Mouse (Mus musculus) heart, postnatal 25 days (tissue): ENCODE measurements around the gene Fam160a1. TPM values are rescaled to one million over a fixed set of nuclear protein-coding genes. Genes with fewer than 3 reads are reported as not detected.

Experiments
- DNase-seq: peaks from one replicate; pipeline ENCODE4 v3.0.0; 2022; ENCODE audit warnings: low spot score
- intact Hi-C: fragments of 180-260 bp; cut with DNase I; formaldehyde crosslinking; loops from one replicate; pipeline ENCODE4 v1.15.1; 2025
- total RNA-seq, 2 experiments: library from RNA; stranded (reverse); gene quantifications; 2 replicates each; pipeline ENCODE4 v1.2.3; 2021

Gene Fam160a1
- total RNA-seq, 2 experiments from 2014 or later = 55.9 to 58.9 TPM

DNA sequence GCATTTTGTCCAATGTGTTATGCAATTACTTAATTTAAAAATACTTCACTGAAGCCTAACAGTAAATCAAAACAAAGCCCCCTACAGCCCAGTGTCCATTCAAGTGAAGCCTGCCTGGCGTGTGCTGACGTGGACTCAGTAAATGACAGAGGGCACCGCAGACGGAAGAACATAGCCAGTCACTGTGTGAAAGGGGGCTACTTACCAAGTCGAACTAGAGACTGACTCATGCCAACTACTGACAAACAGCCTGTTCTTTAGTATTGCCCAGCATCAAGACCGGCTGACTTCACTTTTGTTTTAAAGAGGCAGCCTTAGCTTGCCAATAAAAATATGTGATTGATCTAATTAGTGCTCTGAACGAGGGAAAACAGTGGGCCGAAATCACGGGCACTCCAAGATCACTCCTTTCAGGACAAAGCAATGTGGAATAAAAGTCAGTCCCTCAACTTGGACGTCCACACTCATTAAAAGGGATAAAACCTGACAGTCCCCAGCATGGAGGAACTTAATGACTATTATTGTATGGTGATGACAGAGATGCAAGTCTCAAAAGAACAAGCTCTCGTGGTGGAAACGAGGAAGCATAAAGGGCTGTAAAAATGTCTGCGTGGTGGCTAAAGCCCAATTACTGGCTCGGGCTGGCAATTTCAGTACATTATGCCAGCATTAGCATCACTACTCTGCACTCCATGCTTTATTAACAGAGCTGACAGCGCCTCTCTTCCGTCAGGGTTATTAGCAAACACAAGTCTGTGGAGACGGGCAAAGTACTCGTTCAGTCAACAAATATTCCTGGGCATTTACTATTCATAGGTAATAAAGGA is 52.9 kb downstream of the Fam160a1 start:
- intact Hi-C loops = no loop called here
- DNase-seq = no peak

DNA sequence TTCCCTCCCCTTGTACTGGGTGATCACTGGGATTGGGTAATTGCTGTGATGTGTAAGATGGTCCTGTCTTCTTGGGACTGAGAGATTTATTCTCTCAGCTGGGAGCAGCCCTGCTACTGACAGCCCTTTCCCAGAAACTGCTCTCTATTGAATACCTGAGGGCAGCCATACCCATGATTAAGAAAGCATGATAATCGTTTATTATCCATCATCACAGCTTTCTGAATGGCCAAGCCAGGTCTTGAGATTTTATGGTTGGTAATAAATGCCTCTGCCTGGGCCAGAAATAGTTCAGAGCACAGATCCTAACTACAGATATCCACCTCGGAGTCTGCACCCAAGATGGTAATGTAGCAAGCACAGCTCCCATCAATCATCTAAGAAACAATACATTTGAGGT is 59.1 kb downstream of the Fam160a1 start:
- intact Hi-C loops = no loop called here
- DNase-seq = no peak

DNA sequence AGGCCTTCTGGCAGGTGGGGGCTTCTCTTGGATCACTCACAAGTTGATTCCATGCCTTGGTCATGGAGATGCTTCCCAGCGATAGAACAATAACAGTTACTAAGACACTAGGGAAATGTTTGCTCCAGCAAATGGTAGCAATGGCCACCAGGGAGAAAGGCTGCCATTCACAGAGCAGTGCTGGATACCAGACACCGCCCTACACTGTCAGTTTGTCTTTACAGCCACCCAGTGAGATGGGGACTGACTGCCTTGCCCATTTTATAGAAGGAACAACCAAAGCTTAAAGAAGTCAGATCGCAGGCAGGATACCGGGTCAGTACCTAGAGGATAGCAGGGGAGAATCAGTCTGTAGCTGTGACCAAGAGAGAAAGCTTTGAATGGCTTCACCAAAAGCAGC is 59.7 kb downstream of the Fam160a1 start:
- DNase-seq = no peak
- intact Hi-C loops = no loop called here

DNA sequence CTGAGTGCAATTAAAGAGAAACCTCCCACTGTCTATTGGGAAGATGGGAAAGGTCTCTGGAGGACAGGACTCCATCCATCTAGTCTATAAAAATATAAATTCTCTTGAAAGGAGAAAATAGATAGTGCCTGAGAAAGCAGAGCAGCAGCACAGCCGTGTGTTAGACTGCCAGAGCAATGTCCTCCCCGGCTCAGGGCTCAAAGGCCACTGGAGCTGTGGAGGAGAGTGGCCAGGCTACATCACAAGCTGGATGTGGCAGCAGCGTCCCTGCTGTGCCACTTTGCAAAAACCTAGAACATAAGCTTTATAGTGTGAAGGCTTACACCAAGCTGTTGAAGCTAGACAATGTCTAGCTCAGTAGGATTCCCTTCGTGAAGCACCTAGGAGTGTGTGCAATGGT is 67.7 kb downstream of the Fam160a1 start:
- intact Hi-C loops = no loop called here
- DNase-seq = no peak

DNA sequence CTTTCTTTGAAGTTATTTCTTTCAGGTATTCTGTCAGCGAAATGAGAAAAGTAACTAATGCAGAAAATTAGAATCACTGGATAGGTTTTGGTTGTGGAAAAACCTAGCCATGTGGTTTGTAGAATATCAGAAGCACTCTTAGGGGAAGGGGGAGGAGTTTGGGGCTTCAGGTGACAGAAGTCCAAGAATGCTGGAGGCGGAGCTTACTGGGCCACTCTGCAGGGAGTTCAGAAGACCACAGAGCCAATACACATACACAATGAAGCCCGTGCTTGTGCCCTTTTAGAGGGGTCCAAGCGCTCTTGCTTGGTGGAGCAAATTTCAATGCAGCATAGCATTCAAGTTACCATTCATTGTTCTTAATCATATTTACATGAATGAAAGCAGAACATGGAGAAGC is 68.2 kb downstream of the Fam160a1 start:
- DNase-seq = no peak
- intact Hi-C loops = no loop called here

DNA sequence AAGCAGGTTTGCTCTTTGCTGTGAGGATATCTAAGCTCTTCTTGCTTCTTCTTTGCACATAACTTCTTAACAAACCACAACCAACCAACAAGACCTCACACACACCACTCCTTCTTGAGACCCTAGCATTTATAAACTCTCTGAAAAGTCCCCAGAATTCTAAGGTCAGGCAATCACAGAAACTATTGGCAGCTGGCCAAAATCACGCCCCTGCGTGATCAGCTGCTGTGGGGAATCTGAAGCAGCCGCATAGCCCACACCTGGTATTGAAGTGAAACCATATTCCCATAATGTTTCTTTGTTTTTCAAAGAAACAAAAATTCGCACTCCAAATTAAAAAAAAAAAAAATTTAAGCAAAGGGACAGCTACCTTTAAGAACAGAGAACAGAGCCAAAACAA is 71.0 kb downstream of the Fam160a1 start:
- intact Hi-C loops = no loop called here
- DNase-seq = no peak

DNA sequence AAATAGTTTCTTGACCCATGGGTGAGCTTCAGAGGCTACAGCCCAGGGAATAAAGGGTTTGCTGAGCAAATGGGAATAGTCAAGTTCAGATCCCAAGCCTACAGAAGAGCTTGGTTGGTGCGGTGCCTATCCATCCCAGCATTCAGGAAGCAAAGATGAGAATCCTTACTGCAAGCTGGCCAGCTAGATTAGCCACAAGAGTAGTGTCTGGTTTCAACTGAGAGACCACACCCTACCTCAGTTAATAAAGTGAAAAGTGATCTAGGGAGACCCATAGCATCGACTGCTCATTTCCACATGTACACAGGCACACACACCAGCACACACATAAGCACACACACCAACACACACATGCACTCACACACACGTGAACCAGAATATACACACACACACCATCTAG is 75.3 kb downstream of the Fam160a1 start:
- intact Hi-C loops = no loop called here
- DNase-seq = no peak

DNA sequence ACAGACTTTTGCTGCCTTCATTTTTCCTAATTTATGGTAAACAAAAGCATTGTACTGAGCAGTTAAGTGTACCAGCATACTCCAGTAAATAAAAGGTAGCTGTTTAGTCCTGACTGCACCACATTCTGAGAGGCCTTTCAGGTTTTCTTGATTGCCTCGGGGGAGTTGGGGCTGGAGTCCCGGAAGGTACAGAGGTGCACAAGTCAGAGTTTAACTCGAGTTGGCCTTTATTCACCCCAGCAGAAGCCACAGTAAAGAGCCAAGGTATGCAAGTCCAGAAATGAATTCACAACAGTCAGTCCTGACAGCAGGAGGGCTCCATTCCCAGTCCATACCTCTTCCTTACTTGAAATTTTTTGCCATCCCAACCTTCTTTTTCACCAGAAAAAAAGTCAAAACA is 78.5 kb downstream of the Fam160a1 start:
- intact Hi-C loops = no loop called here
- no peak for DNase-seq

DNA sequence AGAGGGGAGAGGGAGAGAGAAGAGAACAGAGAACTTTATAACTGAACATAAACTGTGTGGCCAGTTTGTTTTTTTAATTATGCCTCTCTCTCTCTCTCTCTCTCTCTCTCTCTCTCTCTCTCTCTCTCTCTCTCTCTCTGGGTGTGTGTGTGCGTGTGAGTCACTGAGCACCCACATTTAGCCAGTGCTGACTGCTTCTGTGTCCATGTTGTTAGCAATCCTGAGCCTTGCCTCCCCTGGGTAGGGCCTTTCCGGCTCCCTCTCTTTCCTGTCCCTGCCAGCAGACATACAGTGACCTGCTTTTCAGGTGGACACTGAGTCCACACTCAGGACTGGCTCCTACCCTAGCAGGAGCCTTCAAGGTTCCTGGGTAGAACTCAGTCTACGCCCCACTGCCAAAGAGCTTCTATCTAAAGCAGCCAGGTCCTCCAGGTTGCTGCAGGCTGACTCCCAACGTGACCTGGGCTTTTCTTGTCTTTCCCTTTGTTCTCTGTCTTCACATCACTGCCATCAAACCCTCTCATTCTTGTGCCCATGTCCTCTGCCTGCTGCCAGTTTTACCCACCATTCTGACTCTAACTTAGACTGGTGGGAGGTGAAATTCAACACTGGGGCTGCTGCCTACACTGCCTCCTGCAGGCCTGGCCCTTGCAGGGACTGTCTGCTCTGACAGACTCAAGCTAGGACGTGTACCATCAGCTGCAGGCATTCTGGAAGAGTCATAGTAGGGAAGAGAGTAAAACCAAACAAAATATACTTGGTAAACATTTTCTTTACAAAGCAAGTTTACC is 83.0 kb downstream of the Fam160a1 start:
- intact Hi-C loops = no loop called here
- DNase-seq = no peak

DNA sequence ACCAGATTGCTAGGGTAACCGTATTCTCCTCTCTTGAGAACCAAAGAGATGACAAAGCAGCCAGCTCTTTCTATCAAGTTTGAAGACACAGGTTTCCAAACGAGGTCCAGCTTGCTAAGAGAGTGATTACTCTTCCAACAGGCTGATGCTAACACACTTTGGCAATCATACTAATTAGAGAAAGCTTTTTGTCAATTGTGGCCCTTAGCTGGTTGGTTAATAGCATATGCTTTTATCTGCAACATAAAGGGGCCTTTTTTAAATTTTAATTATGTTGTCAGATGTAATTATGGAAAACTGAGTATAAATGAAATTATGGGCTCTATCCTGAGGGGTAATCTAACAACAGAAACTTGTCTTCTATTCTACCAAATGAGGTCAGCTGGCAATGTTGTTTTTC is 89.9 kb downstream of the Fam160a1 start:
- no peak for DNase-seq
- intact Hi-C loops = no loop called here

DNA sequence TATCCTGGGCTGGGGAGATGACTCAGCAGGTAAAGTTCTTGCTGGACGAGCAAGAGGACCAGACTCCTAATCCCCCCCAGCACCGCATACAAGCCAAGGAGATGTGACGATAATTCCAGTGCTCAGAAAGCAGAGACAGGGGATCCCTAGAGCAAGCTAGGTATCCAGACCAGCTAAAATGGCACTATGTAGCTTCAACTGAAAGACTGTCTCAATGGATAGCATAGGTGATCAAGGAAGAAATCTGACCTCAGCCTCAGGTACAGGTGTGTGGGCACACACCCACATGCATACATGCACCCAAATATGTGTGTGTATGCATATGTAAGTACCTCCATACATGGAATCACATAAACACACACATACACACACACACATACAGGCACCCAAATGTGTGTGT is 91.1 kb downstream of the Fam160a1 start:
- DNase-seq = no peak

DNA sequence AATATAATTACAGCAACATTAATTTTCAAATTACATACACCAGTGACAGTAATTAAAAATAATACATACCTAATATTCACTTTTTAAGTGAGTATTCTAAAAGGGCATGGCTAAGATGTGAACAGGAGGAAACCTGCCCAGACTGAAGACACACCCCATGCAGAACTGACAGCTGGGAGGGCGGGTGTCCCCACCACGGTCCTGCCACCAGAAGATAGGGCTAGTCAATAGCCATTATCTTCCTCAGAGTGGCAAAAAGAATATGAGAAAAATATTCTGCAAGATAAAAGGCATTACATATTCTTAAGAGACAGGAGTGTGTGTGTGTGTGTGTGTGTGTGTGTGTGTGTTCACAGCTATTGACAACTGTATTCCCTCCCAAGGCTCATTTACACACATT is 92.0 kb downstream of the Fam160a1 start:
- no peak for DNase-seq
- intact Hi-C loops = no loop called here

More for the DNA sequence above, 91.1 kb downstream of the Fam160a1 start:
- intact Hi-C loops = no loop called here

DNA sequence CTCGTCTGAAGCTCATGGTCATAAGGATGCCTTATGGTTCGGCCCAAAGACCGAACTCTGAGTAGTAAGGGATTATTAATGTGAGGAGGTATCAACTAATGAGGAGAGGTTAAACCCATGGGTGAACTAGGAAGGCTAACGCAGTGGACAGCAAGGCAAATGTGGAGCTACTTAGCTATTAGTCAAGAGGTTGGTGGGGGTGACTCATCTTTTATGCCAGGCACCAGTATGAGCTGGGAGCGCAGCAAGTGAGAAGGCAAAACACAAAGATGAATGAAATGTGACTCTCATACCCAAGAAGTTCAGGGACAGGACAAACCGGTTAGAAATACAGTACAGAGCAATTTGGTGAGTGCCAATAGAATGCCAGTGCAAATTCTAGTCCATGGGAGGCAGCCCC is 94.5 kb downstream of the Fam160a1 start:
- DNase-seq = no peak
- intact Hi-C loops = no loop called here

DNA sequence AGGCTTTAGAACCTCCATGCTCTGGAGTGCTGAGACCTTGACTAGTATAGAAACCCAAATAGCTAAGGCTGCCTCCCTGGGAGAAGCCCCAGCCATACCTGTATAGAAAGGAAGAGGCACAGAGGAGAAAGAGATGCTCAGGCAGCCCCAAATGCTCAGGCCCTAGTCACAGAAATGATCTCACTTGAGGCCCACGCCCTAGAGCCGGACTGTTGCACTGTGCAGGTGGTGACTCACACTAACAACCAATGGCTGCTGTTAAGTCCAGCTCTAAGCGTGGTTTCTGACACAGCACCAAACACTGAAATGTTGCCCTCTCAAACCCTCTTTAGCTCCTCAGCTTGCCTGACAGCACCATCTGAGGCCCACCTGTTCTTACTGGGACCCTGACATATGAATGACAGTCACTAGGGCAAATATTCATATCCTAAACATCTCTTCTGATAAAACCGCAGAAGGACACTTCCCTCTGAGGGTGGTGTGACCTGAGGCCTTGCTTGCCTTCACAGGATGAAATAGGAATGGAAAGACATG is 101.3 kb downstream of the Fam160a1 start:
- intact Hi-C loops = no loop called here
- no peak for DNase-seq

DNA sequence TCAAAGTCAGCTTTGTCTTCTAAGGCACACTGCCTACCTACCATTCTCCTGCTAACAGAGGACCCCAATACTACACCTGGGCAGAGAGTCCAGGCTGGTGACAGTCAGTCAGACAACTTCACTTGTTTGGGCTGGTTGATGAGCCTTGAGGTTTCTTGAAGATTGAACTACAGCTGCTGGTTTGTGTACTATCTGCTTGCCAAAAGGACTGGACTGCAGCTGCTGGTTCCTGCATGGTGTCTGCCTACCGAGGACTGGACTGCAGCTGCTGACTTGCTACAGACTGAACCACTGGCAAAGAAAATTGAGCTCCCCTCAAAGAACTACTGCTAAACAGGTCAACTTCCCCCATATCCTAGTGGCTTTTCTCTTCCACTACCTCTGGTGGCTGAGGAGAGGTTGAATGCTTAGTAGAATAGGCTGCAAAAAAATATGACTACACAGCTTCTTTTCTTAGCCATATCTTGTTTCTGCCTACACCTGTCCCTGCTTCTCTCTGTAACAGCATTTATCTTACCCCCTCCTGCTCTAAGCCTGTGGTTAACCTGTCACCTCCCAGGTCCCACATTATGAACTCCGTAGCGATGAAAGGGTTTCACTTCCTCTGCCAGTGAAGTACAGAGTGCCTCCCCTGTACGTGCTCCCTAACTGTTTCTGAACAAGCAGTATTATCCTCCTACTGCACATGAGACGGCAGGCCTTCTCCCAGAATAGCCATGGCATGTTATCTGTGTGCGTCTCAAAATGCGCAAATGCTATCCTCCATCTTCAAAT is 103.0 kb downstream of the Fam160a1 start:
- intact Hi-C loops = no loop called here
- DNase-seq = no peak

DNA sequence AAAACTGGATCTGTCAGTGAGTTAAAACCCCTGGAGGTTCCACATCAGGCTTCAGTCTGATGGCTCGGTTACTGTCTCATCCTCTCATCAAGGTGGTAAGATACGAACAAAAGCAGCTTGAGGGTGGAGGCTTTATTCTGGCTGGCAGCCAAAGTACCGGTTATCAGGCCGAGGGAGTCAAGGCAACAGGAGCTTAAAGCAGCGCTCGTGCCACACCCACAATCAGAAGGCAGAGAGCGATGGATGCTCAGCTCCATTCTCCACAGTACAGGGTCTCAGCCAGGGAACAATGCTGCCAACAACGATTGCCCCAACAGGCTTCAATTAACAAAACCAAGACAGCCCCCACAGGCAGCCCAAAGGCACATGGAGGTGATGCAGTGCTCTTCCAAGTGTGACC is 106.4 kb downstream of the Fam160a1 start:
- DNase-seq = no peak
- intact Hi-C loops = no loop called here

DNA sequence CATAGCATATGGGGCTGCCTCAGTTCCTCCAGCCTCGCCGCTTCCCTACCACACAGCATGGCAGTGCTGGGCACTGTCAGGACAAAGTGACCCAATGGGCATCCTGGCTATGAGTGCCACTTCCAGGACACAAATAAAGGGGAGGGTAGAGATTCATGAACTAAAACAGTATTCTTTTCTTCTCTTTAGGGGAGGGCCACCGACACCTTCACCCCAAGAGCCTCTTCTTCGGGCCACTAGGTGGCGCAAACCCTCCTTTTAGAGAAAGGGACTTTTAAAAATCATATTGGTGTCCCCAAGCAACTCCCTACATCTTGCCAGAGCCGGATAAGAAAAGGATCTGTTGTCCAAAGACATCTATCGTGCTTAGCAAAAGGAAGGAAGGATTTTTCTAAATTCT is 109.7 kb downstream of the Fam160a1 start:
- no peak for DNase-seq
- intact Hi-C loops = loop anchor here (2.0 to 5.0 kb wide), 2 partner anchors 211 to 420 kb away; no protein-coding TSS in a partner anchor

DNA sequence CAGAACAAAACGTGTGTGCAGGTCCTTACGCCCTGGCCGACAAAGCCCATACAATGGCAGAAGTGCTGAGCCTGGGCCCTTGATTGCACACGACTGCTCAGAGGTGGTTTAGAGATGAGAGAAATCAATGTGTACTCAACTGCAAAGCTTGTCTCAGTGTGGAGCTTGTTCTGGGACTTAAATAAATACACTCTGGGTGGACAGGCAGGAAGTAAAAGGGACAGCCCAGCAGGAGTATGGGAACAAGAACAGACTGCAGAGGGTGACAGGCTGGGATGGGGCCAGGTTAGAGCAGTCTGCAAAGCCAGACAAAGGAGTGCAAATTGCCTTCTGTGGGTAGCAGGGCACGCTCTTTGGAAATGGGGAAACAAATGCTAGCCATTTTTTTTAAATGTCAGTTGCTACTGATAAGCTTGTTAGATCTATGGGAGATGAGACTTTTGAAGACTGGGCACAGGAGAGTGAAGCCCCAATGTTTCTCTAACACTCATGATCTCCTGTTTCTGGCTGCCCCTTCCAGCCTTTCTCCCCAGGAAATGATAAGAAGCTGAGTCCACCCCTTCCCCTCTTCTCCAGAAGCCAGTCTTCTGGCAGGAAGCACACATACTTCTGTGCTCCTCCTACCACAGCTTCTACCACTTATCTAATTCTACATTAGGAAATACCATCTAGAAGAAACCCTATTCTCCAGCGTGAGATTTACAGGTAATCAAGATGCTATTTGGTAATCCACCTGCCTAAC is 113.8 kb downstream of the Fam160a1 start:
- intact Hi-C loops = no loop called here

DNA sequence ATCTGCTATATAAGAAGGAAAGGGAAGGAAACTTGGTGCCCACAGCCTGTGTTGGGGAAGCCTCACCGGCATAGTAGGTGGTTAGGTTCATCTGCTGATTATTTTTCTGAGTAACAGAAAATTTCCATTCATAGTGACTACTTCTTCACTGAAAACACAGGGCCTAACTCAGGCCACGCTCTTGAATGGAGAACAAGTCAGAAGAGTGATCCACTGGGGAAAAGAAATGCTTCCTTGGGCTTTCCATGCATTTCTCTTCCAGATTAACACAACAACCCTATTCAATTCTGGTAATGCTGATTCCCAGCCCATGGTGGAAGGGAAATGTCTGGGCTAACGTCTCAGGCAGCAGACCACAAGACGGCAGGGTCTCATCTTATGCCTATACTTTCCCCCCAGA is 118.6 kb downstream of the Fam160a1 start:
- no peak for DNase-seq
- intact Hi-C loops = no loop called here

More for the DNA sequence above, 113.8 kb downstream of the Fam160a1 start:
- DNase-seq = no peak

DNA sequence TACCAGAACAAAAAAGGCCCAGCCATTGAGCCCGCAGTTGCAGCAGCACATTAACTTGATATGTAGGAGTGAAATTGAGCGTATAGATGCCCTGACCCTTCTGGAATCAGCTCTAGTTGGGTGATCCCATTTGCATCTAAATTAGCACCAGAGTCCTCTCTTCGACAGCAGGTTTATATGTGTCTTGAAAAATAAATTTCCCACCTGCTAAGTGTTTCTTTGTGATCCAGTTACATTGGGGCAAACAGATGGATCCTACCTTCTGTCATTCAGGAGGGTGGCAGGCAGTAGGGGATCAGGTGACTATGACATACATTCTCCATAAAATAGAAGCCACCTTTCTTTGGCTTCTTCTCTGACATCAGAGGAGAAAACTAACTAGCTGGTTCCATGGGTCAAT is 122.0 kb downstream of the Fam160a1 start:
- intact Hi-C loops = no loop called here
- DNase-seq = no peak
